Mouse (Mus musculus): ENCODE measurements around the gene Fem1b.
A peak's percentile ranks its signal among the peaks of the same experiment; 100 is the strongest.
"Not testable (repeated sequence)": the region's sequence is repeated elsewhere in the genome, so short reads cannot be mapped to it uniquely, and the experiment has no call there.

The Fem1b gene

GRCm38 (mm10) chr9:62811516-62812121, at the start of gene Fem1b:
Gene Fem1b, minus strand, starts transcription at chr9:62811934.
- peak; percentile 92 to 94 for DNase-seq

- DNase-seq, result peak; percentile 50 to 76
Observed at GRCm38 (mm10) chr9:62860866-62861265, 49.1 kb upstream of the Fem1b start.

GRCm38 (mm10) chr9:62860102-62860501, 48.4 kb upstream of the Fem1b start:
- DNase-seq, result not testable (repeated sequence)

GRCm38 (mm10) chr9:62858266-62859019, 46.7 kb upstream of the Fem1b start:
- no peak for DNase-seq

- peak; percentile 84 to 88 for DNase-seq
Observed at GRCm38 (mm10) chr9:62857719-62858261, 46.1 kb upstream of the Fem1b start, which contains the start of gene Calml4. Gene Calml4, plus strand, starts transcription at chr9:62858080.

GRCm38 (mm10) chr9:62857216-62857615, 45.5 kb upstream of the Fem1b start:
- DNase-seq, result no peak

- DNase-seq, result peak in 1 of 2 experiments; percentile 43
Observed at GRCm38 (mm10) chr9:62854483-62854882, 42.7 kb upstream of the Fem1b start.

GRCm38 (mm10) chr9:62851571-62851970, 39.8 kb upstream of the Fem1b start:
- no peak for DNase-seq

GRCm38 (mm10) chr9:62848641-62849040, 36.9 kb upstream of the Fem1b start:
- peak; percentile 40 to 54 for DNase-seq

GRCm38 (mm10) chr9:62847694-62848093, 36.0 kb upstream of the Fem1b start:
- peak; percentile 92 to 95 for DNase-seq

- DNase-seq, result no peak
Observed at GRCm38 (mm10) chr9:62844461-62844860, 32.7 kb upstream of the Fem1b start.

- DNase-seq, result no peak
Observed at GRCm38 (mm10) chr9:62843356-62844024, 31.8 kb upstream of the Fem1b start.

GRCm38 (mm10) chr9:62839172-62839770, 27.5 kb upstream of the Fem1b start:
- DNase-seq, result peak in 1 of 2 experiments; percentile 54

- peak; percentile 74 to 83 for DNase-seq
Observed at GRCm38 (mm10) chr9:62838506-62839171, 26.9 kb upstream of the Fem1b start, which contains the start of gene Cln6. Gene Cln6, plus strand, starts transcription at chr9:62838785.

- no peak for DNase-seq
Observed at GRCm38 (mm10) chr9:62838146-62838505, 26.4 kb upstream of the Fem1b start.

GRCm38 (mm10) chr9:62837611-62838010, 25.9 kb upstream of the Fem1b start:
- no peak for DNase-seq

GRCm38 (mm10) chr9:62835705-62836446, 24.1 kb upstream of the Fem1b start:
- DNase-seq, result no peak

- DNase-seq, result no peak
Observed at GRCm38 (mm10) chr9:62834906-62835305, 23.2 kb upstream of the Fem1b start.

- DNase-seq, result no peak
Observed at GRCm38 (mm10) chr9:62829877-62830276, 18.1 kb upstream of the Fem1b start.

GRCm38 (mm10) chr9:62828662-62829086, 16.9 kb upstream of the Fem1b start:
- peak; percentile 95 to 96 for DNase-seq

- peak; percentile 40 to 50 for DNase-seq
Observed at GRCm38 (mm10) chr9:62827939-62828652, 16.4 kb upstream of the Fem1b start.
